Mouse (Mus musculus) urinary bladder, adult 18-20 months (tissue): ENCODE measurements around the gene Rpl28.

Experiments used
- DNase-seq, 2 experiments: peaks; one replicate each; pipeline ENCODE4 v3.0.0; 2022; ENCODE audit warnings: low spot score in 2 of 2, mixed read lengths in 2 of 2

The Rpl28 gene

GRCm38 (mm10) chr7:4835631-4836327 lies 43.1 kb downstream of the Rpl28 start:
- DNase-seq: no peak

GRCm38 (mm10) chr7:4836351-4836792 lies 43.7 kb downstream of the Rpl28 start:
- peak; percentile 50 to 55 for DNase-seq

GRCm38 (mm10) chr7:4837639-4838038 lies 45.0 kb downstream of the Rpl28 start:
- no peak for DNase-seq

GRCm38 (mm10) chr7:4842077-4842476 lies 49.4 kb downstream of the Rpl28 start:
- no peak for DNase-seq

- DNase-seq: no peak
These were observed 50.0 kb downstream of the Rpl28 start for GRCm38 (mm10) chr7:4842634-4843131.

GRCm38 (mm10) chr7:4843604-4844244 lies 51.0 kb downstream of the Rpl28 start:
- DNase-seq: no peak

GRCm38 (mm10) chr7:4844245-4844916 lies 51.7 kb downstream of the Rpl28 start, which contains the start of gene Shisa7:
Shisa7 (minus strand) TSS chr7:4844696.
- DNase-seq: no peak
